Mouse (Mus musculus) heart, adult 2 months (tissue): ENCODE measurements around the gene Tamm41.

Experiments
- CTCF ChIP-seq: fragments of 200-600 bp; IDR thresholded peaks from 2 replicates; pipeline ENCODE4 v1.8.1; 2022; ENCODE audit warnings: antibody characterized with exemption, mild to moderate bottlenecking, moderate library complexity
- POLR2A ChIP-seq: fragments of 200-500 bp; IDR thresholded peaks from 2 replicates; pipeline ENCODE4 v1.6.1; 2011; ENCODE audit warnings: mild to moderate bottlenecking, low read depth, low read length, control low read depth; ENCODE audit not compliant: insufficient read depth

- TF ChIP-seq CTCF (no peak), POLR2A (no peak)
Measured at GRCm38 (mm10) chr6:114987966-114988618, 49.6 kb downstream of the Tamm41 start.
